Mouse (Mus musculus) G1E (cell line): Measurements from ENCODE around the gene Gm20822.
"Not testable (repeated sequence)": the region's sequence is repeated elsewhere in the genome, so short reads cannot be mapped to it uniquely, and the experiment has no call there.

Experiments
- CTCF ChIP-seq: IDR thresholded peaks from 2 replicates; pipeline ENCODE4 v1.5.1; 2012; ENCODE audit warnings: low read depth, low read length, inconsistent platforms, mixed read lengths
- GATA1 ChIP-seq: IDR thresholded peaks from 2 replicates; pipeline ENCODE4 v1.6.1; 2012; ENCODE audit warnings: borderline replicate concordance, low read length, inconsistent platforms, mixed read lengths
- GATA2 ChIP-seq: IDR thresholded peaks from 2 replicates; pipeline ENCODE4 v1.6.1; 2012; ENCODE audit warnings: low read depth, low read length, inconsistent platforms, borderline replicate concordance
- TAL1 ChIP-seq: conservative IDR thresholded peaks from 2 replicates; pipeline ENCODE4 v1.6.1; 2012; ENCODE audit warnings: low read depth, low read length, inconsistent platforms, mixed read lengths

DNA sequence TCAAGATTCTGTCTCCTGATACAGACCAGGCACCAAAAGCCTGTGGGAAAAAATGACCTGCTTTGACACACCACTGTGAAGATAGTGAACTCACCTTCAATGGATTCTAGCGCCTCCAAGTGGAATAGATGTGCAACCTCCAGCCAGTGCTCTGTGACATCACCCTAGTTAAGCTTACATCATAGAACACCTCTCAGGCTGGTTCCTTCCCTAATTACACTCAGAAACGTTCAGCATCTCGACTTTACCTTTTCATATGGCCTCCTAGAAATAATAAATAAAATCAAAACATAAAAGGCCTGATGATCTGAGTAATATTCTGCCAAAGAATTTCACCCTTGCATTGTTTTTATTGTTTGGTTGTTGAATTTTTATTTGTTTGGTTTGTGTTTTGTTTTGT lies at the start of gene Gm20822:
- not testable (repeated sequence) for TF ChIP-seq CTCF, TAL1, GATA1, GATA2
